21 mouse cellular contexts compared by ENCODE assay signal in genomic region chr4:62991336-62991735, GRCm38 (mm10). TPM values are rescaled to one million over a fixed set of nuclear protein-coding genes. Genes with fewer than 3 reads are reported as not detected.
DNase-seq lines count a peak whose midpoint lies in the region; ATAC-seq and TF ChIP-seq lines count a peak whose summit lies in the region.
"Had no signal": no experiment of that assay in that cellular context is flagged by ENCODE, and none has a peak within 500 bp of the region (broad histone marks: within the 10 kb centered on the region; RNA-seq: fewer than 3 reads in every experiment).

No protein-coding gene starts in this region.

- no peak for TF ChIP-seq EP300 in stomach, postnatal 0 days (optimal IDR thresholded peaks at IDR 0.05)

- no peaks in the 10 kb centered on the region for H3K9me3 ChIP-seq in forebrain, embryonic 16.5 days (ENCODE audit: control insufficient read depth, low read length)
- H3K9me3 ChIP-seq in forebrain, embryonic 10.5 days, result peaks cover 4% of the 10 kb centered on the region
- no peaks in the 10 kb centered on the region for H3K9me3 ChIP-seq in stomach, postnatal 0 days (ENCODE audit: control insufficient read depth, low read length)
- H3K9me3 ChIP-seq: heart, embryonic 10.5 days; heart, embryonic 15.5 days; hindbrain, embryonic 15.5 days had no signal

- no peaks in the 10 kb centered on the region for H3K36me3 ChIP-seq in forebrain, embryonic 16.5 days (ENCODE audit: control insufficient read depth, insufficient read depth)
- H3K36me3 ChIP-seq in forebrain, embryonic 10.5 days (replicated peaks), result peaks cover 20% of the 10 kb centered on the region
- no peaks in the 10 kb centered on the region for H3K36me3 ChIP-seq in stomach, postnatal 0 days (ENCODE audit: control insufficient read depth, insufficient read depth, low read length)
- H3K36me3 ChIP-seq: heart, embryonic 10.5 days; heart, embryonic 15.5 days; hindbrain, embryonic 15.5 days had no signal

- WGBS in forebrain, embryonic 16.5 days, result 46% methylated on average over 11 of the region's 11 CpGs
- 92% methylated on average over 11 of the region's 11 CpGs for WGBS in forebrain, embryonic 10.5 days
- 78% methylated on average over 11 of the region's 11 CpGs for WGBS in stomach, postnatal 0 days

- H3K4me2 ChIP-seq in forebrain, embryonic 16.5 days (ENCODE audit: low read length), result no peak overlapping the region
- H3K4me2 ChIP-seq in stomach, postnatal 0 days (replicated peaks; ENCODE audit: low read depth), result no peak overlapping the region
- H3K4me2 ChIP-seq: embryonic facial prominence, embryonic 13.5 days; heart, embryonic 15.5 days; hindbrain, embryonic 15.5 days had no signal

- no peak overlapping the region for H3K4me3 ChIP-seq in forebrain, embryonic 16.5 days (replicated peaks; ENCODE audit: low read length)
- no peak overlapping the region for H3K4me3 ChIP-seq in forebrain, embryonic 10.5 days
- H3K4me3 ChIP-seq in stomach, postnatal 0 days (ENCODE audit: low read depth, low read length), result no peak overlapping the region
- H3K4me3 ChIP-seq: embryonic facial prominence, embryonic 13.5 days; gastrocnemius, adult 2 months; heart, embryonic 10.5 days; heart, embryonic 15.5 days; hindbrain, embryonic 15.5 days had no signal

- DNase-seq in forebrain, embryonic 10.5 days (ENCODE audit: extremely low spot score, low spot score), result no peak
- peak; percentile 47 for DNase-seq in left cerebral cortex, postnatal 4 days
- no peak for DNase-seq in left cerebral cortex, adult 9 months (ENCODE audit: low spot score in 2 of 2)
- DNase-seq in urinary bladder, postnatal 4 days (ENCODE audit: low spot score in 2 of 2), result peak; percentile 13 to 49
- DNase-seq in urinary bladder, postnatal 36 days (ENCODE audit: low spot score in 2 of 2), result no peak
- peak; percentile 7 for DNase-seq in stomach, postnatal 0 days (ENCODE audit: low spot score)
- no peak for DNase-seq in neural tube, embryonic 10.5 days (ENCODE audit: extremely low spot score, low spot score)
- DNase-seq: adrenal gland, adult 2 months; adrenal gland, postnatal 25 days; cerebellum, adult 11 months; cerebellum, adult 8-10 months; cerebellum, postnatal 36 days; gastrocnemius, adult 2 months; gastrocnemius, postnatal 36 days; heart, adult 18-20 months; heart, postnatal 14 days had no signal

- ATAC-seq in forebrain, embryonic 16.5 days, result peak; percentile 45
- no peak for ATAC-seq in stomach, postnatal 0 days (ENCODE audit: low FRiP score, low TSS enrichment)

- no peak overlapping the region for H3K9ac ChIP-seq in forebrain, embryonic 16.5 days (replicated peaks; ENCODE audit: low read depth, low read length)
- H3K9ac ChIP-seq in stomach, postnatal 0 days (ENCODE audit: low read length), result no peak overlapping the region
- H3K9ac ChIP-seq: embryonic facial prominence, embryonic 13.5 days; heart, embryonic 15.5 days; hindbrain, embryonic 15.5 days had no signal

- intact Hi-C loops in left cerebral cortex, postnatal 4 days (cut with DNase I), result no loop called here

- no peak overlapping the region for H3K27ac ChIP-seq in forebrain, embryonic 16.5 days (ENCODE audit: low read length)
- H3K27ac ChIP-seq in forebrain, embryonic 10.5 days, result no peak overlapping the region
- H3K27ac ChIP-seq in stomach, postnatal 0 days (replicated peaks), result no peak overlapping the region
- H3K27ac ChIP-seq: embryonic facial prominence, embryonic 13.5 days; gastrocnemius, adult 2 months; heart, embryonic 10.5 days; heart, embryonic 15.5 days; hindbrain, embryonic 15.5 days had no signal

- TF ChIP-seq CTCF in stomach, postnatal 0 days (IDR thresholded peaks at IDR 0.05; ENCODE audit: low read depth), result no peak

- H3K27me3 ChIP-seq in forebrain, embryonic 16.5 days (replicated peaks; ENCODE audit: control insufficient read depth, insufficient read depth, low read length), result no peaks in the 10 kb centered on the region
- H3K27me3 ChIP-seq in forebrain, embryonic 10.5 days (ENCODE audit: poor library complexity, severe bottlenecking), result no peaks in the 10 kb centered on the region
- H3K27me3 ChIP-seq in stomach, postnatal 0 days (ENCODE audit: control insufficient read depth, insufficient read depth, low read length), result no peaks in the 10 kb centered on the region
- H3K27me3 ChIP-seq: embryonic facial prominence, embryonic 13.5 days; heart, embryonic 15.5 days; hindbrain, embryonic 15.5 days had no signal

- peaks cover 6% of the 10 kb centered on the region; the same call in 1 of the 2 replicates for H3K4me1 ChIP-seq in forebrain, embryonic 16.5 days (replicated peaks; ENCODE audit: control insufficient read depth, insufficient read depth, low read length)
- 0 out of 2 replicates have a peak, but pooled peaks cover 4% of the 10 kb centered on the region for H3K4me1 ChIP-seq in forebrain, embryonic 10.5 days
- no peaks in the 10 kb centered on the region for H3K4me1 ChIP-seq in stomach, postnatal 0 days (replicated peaks; ENCODE audit: control insufficient read depth, insufficient read depth)
- H3K4me1 ChIP-seq: heart, embryonic 10.5 days had no signal

RNA-seq across cellular contexts. Expression of gene Zfp618, which starts 26.0 kb away (rescaled TPM):
- polyA plus RNA-seq in forebrain, embryonic 16.5 days (2015; fragmentation: Nextera tagmentation; extraction: Ambion mirVana), result 15.2 and 18.4 TPM in 2 replicates
- polyA plus RNA-seq in forebrain, embryonic 10.5 days (2016; fragmentation: Nextera tagmentation; extraction: Ambion mirVana), result 21.4 and 23.3 TPM in 2 replicates
- total RNA-seq in left cerebral cortex, postnatal 4 days (2021), result 10 to 100 TPM; 13.8 to 16.3 TPM
- 5.8 and 6.7 TPM in 2 replicates for polyA plus RNA-seq in stomach, postnatal 0 days (2015; fragmentation: Nextera tagmentation; extraction: Ambion mirVana)

Comparison
In these comparisons a context has a peak if more than half of its experiments do, and no peak if none do; other contexts are left out.
1. DNase-seq: peak in left cerebral cortex, postnatal 4 days (single experiment), urinary bladder, postnatal 4 days (2 of 2) and stomach, postnatal 0 days (single experiment); none in forebrain, embryonic 10.5 days (single experiment), left cerebral cortex, adult 9 months (0 of 2), urinary bladder, postnatal 36 days (0 of 2) and neural tube, embryonic 10.5 days (single experiment).